Mouse (Mus musculus): ENCODE measurements around the gene BB287469. TPM values are rescaled to one million over a fixed set of nuclear protein-coding genes. Genes with fewer than 3 reads are reported as not detected.
"Not testable (repeated sequence)": the region's sequence is repeated elsewhere in the genome, so short reads cannot be mapped to it uniquely, and the experiment has no call there.

The BB287469 gene
- not detected in 2 replicates for polyA plus RNA-seq (2014; fragmentation: Nextera tagmentation; extraction: Ambion mirVana)

DNA sequence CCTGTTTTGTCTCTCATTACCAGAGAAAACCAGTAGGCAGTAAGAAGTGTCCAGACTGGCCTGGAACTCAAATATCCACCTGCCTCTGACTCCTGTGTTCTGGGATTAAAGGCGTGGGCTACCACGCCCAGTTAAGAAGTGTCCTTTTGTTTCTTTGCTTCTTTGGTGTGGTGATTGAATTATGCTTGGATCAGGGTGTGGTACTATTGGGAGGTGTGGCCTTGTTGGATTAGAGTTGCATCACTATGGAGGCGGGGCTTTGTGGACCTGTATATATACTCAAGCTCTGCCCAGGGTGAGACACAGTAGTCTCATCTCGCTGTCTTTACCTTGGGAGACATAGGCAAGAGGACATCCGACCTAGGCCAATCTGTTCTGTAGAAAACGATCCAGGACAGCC lies at the start of gene BB287469:
TSS of gene BB287469 (plus strand) at position 301 of the 400 bp plus-strand sequence.
- H3K36me3 ChIP-seq (ENCODE audit: control insufficient read depth, insufficient read depth, low read length); H3K27ac ChIP-seq (ENCODE audit: low read depth, low read length); H3K4me3 ChIP-seq (ENCODE audit: low read depth, low read length); DNase-seq (ENCODE audit: low spot score); H3K27me3 ChIP-seq (replicated peaks; ENCODE audit: control insufficient read depth, insufficient read depth, low read length); H3K9ac ChIP-seq (ENCODE audit: low read length); H3K4me1 ChIP-seq (ENCODE audit: control insufficient read depth, insufficient read depth, low read length); ATAC-seq; H3K4me2 ChIP-seq (ENCODE audit: low read length); H3K9me3 ChIP-seq (replicated peaks; ENCODE audit: control insufficient read depth, low read length): not testable (repeated sequence)
- 91% methylated on average over 3 of the region's 6 CpGs for WGBS

DNA sequence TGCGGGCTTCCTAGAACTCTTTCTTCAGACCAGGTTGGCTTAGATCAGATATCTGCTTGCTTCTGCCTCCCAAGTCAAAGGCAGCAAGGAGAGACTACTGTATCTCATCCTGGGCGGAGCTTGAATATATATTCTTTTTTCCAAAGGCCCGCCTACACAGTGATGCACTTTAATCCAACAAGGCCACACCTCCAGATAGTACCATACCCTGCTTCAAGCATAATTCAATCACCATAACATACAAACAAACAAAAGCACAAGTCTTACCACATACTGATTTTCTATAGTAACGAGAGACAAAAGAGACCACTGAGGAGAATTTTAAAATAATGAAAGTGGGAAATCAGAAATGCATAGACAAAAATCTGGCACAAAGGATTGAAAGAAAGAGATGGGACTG lies 40.7 kb upstream of the BB287469 start, which contains the start of gene Gm21319:
TSS of gene Gm21319 (minus strand) at position 101 of the 400 bp plus-strand sequence.
- H3K27ac ChIP-seq (ENCODE audit: low read depth, low read length); H3K9me3 ChIP-seq (replicated peaks; ENCODE audit: control insufficient read depth, low read length); H3K27me3 ChIP-seq (replicated peaks; ENCODE audit: control insufficient read depth, insufficient read depth, low read length); H3K9ac ChIP-seq (ENCODE audit: low read length); DNase-seq (ENCODE audit: low spot score); H3K4me1 ChIP-seq (ENCODE audit: control insufficient read depth, insufficient read depth, low read length); ATAC-seq; H3K36me3 ChIP-seq (ENCODE audit: control insufficient read depth, insufficient read depth, low read length); H3K4me3 ChIP-seq (ENCODE audit: low read depth, low read length); H3K4me2 ChIP-seq (ENCODE audit: low read length): not testable (repeated sequence)
- WGBS = 92% methylated on average over 4 of the region's 4 CpGs

DNA sequence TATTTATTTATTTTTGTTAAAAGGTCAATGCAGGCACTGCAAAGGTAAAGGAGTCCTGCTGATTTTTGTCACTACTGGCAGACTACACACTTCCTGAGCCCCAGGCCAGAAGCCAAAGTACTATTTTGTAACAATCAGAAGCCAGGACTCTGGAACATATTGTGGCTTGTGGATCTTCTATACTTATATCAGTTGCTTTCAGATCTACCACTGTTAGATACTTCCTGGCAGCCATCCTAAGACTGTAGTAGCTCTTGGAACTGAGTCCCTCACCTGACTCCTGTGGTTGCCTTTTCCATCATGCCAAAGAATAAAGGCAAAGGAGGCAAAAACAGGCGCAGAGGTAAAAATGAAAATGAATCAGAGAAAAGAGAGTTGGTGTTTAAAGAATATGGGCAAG lies 21.2 kb upstream of the BB287469 start, which contains the start of gene Gm21936:
TSS of gene Gm21936 (plus strand) at position 301 of the 400 bp plus-strand sequence.
- H3K36me3 ChIP-seq (ENCODE audit: control insufficient read depth, insufficient read depth, low read length); H3K27me3 ChIP-seq (replicated peaks; ENCODE audit: control insufficient read depth, insufficient read depth, low read length); H3K9ac ChIP-seq (ENCODE audit: low read length); ATAC-seq; DNase-seq (ENCODE audit: low spot score); H3K9me3 ChIP-seq (replicated peaks; ENCODE audit: control insufficient read depth, low read length); H3K4me2 ChIP-seq (ENCODE audit: low read length); H3K4me1 ChIP-seq (ENCODE audit: control insufficient read depth, insufficient read depth, low read length); H3K4me3 ChIP-seq (ENCODE audit: low read depth, low read length); H3K27ac ChIP-seq (ENCODE audit: low read depth, low read length): not testable (repeated sequence)
- WGBS = 81% methylated on average over 1 of the region's 1 CpGs

DNA sequence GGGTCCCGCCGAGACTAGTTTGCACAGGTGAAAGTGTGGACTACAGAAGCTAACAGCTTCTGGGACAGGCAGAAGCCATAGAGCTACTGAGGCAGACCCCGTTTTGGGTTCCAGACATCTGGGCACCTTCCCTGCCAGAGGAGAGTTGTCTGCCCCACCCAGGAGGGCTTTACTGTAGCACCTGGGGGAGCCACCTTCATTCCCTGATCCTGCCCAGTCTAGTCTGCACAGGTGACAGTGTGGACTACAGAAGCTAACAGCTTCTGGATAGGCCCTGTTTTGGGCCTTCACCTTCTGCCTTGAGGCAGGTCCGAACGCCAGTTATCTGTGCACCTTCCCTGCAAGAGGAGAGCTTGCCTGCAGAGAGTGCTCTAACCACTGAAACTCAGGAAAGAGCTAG lies 18.4 kb upstream of the BB287469 start:
- WGBS = 94% methylated on average over 3 of the region's 5 CpGs
- not testable (repeated sequence) for H3K4me1 ChIP-seq (ENCODE audit: control insufficient read depth, insufficient read depth, low read length); ATAC-seq; H3K9ac ChIP-seq (ENCODE audit: low read length); H3K27me3 ChIP-seq (replicated peaks; ENCODE audit: control insufficient read depth, insufficient read depth, low read length); H3K4me3 ChIP-seq (ENCODE audit: low read depth, low read length); H3K9me3 ChIP-seq (replicated peaks; ENCODE audit: control insufficient read depth, low read length); DNase-seq (ENCODE audit: low spot score); H3K4me2 ChIP-seq (ENCODE audit: low read length); H3K27ac ChIP-seq (ENCODE audit: low read depth, low read length); H3K36me3 ChIP-seq (ENCODE audit: control insufficient read depth, insufficient read depth, low read length)

DNA sequence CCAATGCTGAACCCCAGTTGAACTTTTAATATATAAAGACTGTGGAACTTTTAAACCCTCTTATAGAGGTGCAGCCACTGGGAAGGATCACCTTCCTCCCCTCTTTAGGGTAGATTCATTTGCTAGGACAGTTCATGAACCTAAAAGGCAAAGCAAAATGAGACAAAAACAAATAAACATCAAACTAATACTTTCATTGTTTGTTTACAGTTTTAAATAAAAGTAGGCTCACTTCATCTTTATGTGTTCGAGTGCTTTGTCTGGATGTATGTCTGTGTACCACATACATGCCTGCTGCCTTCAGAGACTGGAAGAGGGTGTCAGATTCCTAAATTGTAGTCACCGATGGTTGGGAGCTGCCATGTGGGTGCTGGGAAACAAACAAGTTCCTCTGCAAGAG lies 25.9 kb downstream of the BB287469 start, which contains the start of gene Gm2001:
TSS of gene Gm2001 (minus strand) at position 101 of the 400 bp plus-strand sequence.
- not testable (repeated sequence) for H3K27ac ChIP-seq (ENCODE audit: low read depth, low read length); H3K9ac ChIP-seq (ENCODE audit: low read length); H3K36me3 ChIP-seq (ENCODE audit: control insufficient read depth, insufficient read depth, low read length); H3K4me2 ChIP-seq (ENCODE audit: low read length); H3K4me1 ChIP-seq (ENCODE audit: control insufficient read depth, insufficient read depth, low read length); H3K27me3 ChIP-seq (replicated peaks; ENCODE audit: control insufficient read depth, insufficient read depth, low read length); H3K9me3 ChIP-seq (replicated peaks; ENCODE audit: control insufficient read depth, low read length); DNase-seq (ENCODE audit: low spot score); ATAC-seq; H3K4me3 ChIP-seq (ENCODE audit: low read depth, low read length)
- 81% methylated on average over 1 of the region's 2 CpGs for WGBS

DNA sequence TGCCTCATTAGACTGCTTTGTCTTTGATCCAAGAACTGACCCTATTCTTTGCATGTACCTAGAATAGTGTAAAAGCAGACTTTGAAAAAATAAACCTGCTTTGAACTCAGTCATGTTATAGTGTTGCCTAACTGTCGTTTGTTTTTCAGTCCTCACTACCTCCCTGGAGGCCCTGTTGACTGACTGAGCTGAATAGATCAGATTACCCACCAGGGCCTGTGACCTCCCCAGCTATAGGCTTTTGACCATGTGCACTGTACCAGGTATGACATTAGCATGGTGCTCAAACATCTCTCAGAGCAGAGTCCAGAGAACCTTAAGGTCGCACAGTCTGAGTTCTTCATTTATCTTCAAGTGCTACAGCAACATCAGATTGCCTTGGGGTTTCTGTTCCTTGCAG lies 34.3 kb downstream of the BB287469 start:
- not testable (repeated sequence) for DNase-seq (ENCODE audit: low spot score); H3K4me2 ChIP-seq (ENCODE audit: low read length); H3K4me1 ChIP-seq (ENCODE audit: control insufficient read depth, insufficient read depth, low read length); H3K9me3 ChIP-seq (replicated peaks; ENCODE audit: control insufficient read depth, low read length); H3K9ac ChIP-seq (ENCODE audit: low read length); H3K27me3 ChIP-seq (replicated peaks; ENCODE audit: control insufficient read depth, insufficient read depth, low read length); H3K27ac ChIP-seq (ENCODE audit: low read depth, low read length); H3K36me3 ChIP-seq (ENCODE audit: control insufficient read depth, insufficient read depth, low read length); H3K4me3 ChIP-seq (ENCODE audit: low read depth, low read length); ATAC-seq
- WGBS = no CpG with 5 or more reads among the region's 2 CpGs

DNA sequence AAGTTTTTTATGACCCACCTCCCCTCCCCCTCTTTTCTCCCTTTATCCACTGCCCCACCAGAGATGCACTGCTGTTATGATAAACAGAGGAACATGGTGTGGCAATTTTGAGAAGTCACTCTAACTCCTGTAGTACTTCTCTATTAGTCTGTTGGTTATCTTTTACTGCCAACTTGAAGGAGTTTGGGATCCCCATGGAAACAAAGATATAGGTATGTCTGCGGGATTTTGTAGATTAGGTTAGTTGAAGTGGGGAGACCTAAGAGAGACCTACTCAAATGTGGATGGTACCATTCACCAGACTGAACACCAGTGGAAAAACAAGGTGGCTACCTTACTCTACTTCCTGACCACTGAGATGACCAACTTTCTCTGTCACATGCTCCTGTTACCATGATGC lies 39.7 kb downstream of the BB287469 start:
- not testable (repeated sequence) for H3K4me1 ChIP-seq (ENCODE audit: control insufficient read depth, insufficient read depth, low read length); H3K27ac ChIP-seq (ENCODE audit: low read depth, low read length); H3K9me3 ChIP-seq (replicated peaks; ENCODE audit: control insufficient read depth, low read length); ATAC-seq; H3K9ac ChIP-seq (ENCODE audit: low read length); H3K4me2 ChIP-seq (ENCODE audit: low read length); H3K36me3 ChIP-seq (ENCODE audit: control insufficient read depth, insufficient read depth, low read length); H3K27me3 ChIP-seq (replicated peaks; ENCODE audit: control insufficient read depth, insufficient read depth, low read length); DNase-seq (ENCODE audit: low spot score); H3K4me3 ChIP-seq (ENCODE audit: low read depth, low read length)
- 92% methylated on average over 1 of the region's 1 CpGs for WGBS

DNA sequence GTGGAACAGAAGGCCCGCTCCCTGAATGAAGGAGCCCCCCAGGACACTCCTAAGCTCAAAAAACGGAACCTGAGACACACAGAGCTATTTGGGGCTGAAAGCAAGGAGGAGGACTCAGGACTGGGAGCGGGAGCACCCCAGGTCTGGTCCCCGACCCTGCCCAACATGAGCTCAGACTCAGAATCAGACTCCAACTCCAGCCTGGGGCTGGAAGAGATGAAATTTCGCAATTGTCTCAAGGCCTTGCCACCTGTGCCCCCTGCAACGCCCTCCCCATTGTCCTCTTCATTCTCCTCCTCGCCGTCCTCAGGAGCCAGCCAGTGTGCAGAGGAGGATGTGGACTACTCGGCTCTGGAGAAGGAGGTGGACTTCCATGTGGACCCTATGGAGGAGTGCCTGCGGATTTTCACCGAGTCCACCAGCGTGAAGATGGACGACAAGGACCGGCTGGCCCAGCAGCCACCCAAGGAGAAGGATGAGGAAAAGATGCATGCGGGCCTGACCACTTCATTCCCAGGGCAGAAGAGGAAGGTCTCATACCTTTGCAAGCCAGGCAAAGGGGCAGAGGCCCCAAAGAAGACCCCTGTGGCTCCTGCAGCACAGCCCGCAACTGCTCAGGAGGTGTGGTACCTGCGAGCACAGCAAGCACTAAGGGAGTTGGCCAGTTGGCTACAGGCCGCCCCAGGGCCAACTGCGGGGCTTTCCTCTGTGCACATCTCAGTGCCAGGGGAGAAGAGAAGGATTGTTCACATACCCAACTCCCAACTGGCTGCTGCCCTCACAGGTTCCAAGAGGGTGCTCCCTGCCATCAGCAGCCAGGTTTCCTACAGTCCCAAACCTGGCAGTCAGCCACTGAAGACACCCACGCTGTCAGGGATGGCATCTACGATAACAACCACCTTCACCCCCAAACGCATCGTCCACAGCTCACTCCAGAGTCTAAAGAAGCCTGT lies 45.6 kb downstream of the BB287469 start:
- H3K4me2 ChIP-seq (ENCODE audit: low read length); H3K9me3 ChIP-seq (replicated peaks; ENCODE audit: control insufficient read depth, low read length); H3K27me3 ChIP-seq (replicated peaks; ENCODE audit: control insufficient read depth, insufficient read depth, low read length); H3K27ac ChIP-seq (ENCODE audit: low read depth, low read length); DNase-seq (ENCODE audit: low spot score); ATAC-seq; H3K36me3 ChIP-seq (ENCODE audit: control insufficient read depth, insufficient read depth, low read length); H3K9ac ChIP-seq (ENCODE audit: low read length); H3K4me1 ChIP-seq (ENCODE audit: control insufficient read depth, insufficient read depth, low read length); H3K4me3 ChIP-seq (ENCODE audit: low read depth, low read length): not testable (repeated sequence)
- 86% methylated on average over 23 of the region's 23 CpGs for WGBS

- H3K4me2 ChIP-seq (ENCODE audit: low read length); H3K9ac ChIP-seq (ENCODE audit: low read length); H3K36me3 ChIP-seq (ENCODE audit: control insufficient read depth, insufficient read depth, low read length); H3K27ac ChIP-seq (ENCODE audit: low read depth, low read length); H3K4me3 ChIP-seq (ENCODE audit: low read depth, low read length); H3K4me1 ChIP-seq (ENCODE audit: control insufficient read depth, insufficient read depth, low read length); H3K27me3 ChIP-seq (replicated peaks; ENCODE audit: control insufficient read depth, insufficient read depth, low read length); ATAC-seq; H3K9me3 ChIP-seq (replicated peaks; ENCODE audit: control insufficient read depth, low read length); DNase-seq (ENCODE audit: low spot score): not testable (repeated sequence)
- 95% methylated on average over 9 of the region's 11 CpGs for WGBS
Observed at GRCm38 (mm10) chr12:87863638-87864037, 47.3 kb downstream of the BB287469 start.

Measured in forebrain, embryonic 14.5 days (tissue).